Mouse (Mus musculus): ENCODE measurements around the gene Gcg. TPM values are rescaled to one million over a fixed set of nuclear protein-coding genes. Genes with fewer than 3 reads are reported as not detected.

Gcg gene
- not detected in 2 replicates for polyA plus RNA-seq (2012)

DNA sequence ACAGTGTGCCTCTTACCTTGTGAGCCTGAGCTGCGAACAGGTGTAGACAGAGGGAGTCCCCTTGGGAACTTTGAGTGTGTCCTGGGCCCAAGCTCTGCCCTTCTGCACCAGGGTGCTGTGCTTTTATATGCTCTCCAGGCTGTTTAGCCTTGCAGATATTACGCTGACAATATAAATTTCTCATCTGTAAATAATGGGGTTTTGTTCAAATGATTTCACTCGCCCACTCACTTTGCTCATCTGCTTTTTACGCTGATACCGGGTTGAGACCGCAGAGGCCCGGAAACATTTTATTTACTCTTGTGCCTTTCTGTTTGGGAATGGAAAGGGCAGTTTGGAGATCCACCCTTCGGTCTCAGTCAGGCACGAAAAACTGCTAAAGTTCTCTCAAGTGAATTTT, at the start of gene Gcg:
Gcg (minus strand) TSS at position 101 of the 400 bp plus-strand sequence.
- no peaks in the 10 kb centered on the region for H3K9me3 ChIP-seq (ENCODE audit: control insufficient read depth, low read length)
- H3K4me1 ChIP-seq (ENCODE audit: control insufficient read depth) = no peaks in the 10 kb centered on the region
- no peak within 1 kb of the TSS for H3K4me3 ChIP-seq (replicated peaks)
- TF ChIP-seq GATA1 (IDR thresholded peaks at IDR 0.05; ENCODE audit: low read length) = no peak
- no peak for TF ChIP-seq TAL1 (IDR thresholded peaks at IDR 0.05; ENCODE audit: low read length)
- no peaks in the 10 kb centered on the region for H3K27me3 ChIP-seq (ENCODE audit: control insufficient read depth)
- H3K36me3 ChIP-seq (ENCODE audit: control insufficient read depth) = no peaks in the 10 kb centered on the region

DNA sequence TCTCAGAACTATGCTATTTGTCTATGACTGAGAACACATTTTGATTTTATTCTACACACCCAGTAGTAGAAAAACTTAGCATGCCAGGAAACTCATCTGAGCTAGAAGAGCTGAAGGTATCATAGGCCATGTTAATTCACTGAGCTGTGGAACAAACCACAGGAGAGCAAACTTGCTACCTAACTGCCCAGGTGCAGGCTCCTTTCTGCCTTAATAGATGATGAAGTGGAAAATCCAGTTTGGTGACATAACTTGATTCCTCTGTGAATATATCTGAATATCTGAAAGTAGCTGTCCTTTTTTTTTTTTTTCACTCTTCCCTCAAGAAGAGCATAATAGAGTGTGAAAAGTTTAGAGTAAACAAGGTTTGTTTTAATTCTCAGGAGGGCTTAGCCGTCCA, 47.6 kb upstream of the Gcg start:
- H3K27me3 ChIP-seq (ENCODE audit: control insufficient read depth) = no peaks in the 10 kb centered on the region
- TF ChIP-seq GATA1 (IDR thresholded peaks at IDR 0.05; ENCODE audit: low read length) = no peak
- TF ChIP-seq TAL1 (IDR thresholded peaks at IDR 0.05; ENCODE audit: low read length) = no peak
- no peaks in the 10 kb centered on the region for H3K36me3 ChIP-seq (ENCODE audit: control insufficient read depth)
- no peaks in the 10 kb centered on the region for H3K9me3 ChIP-seq (ENCODE audit: control insufficient read depth, low read length)
- H3K4me3 ChIP-seq (replicated peaks) = no peak overlapping the region
- H3K4me1 ChIP-seq (ENCODE audit: control insufficient read depth) = peaks cover 6% of the 10 kb centered on the region

DNA sequence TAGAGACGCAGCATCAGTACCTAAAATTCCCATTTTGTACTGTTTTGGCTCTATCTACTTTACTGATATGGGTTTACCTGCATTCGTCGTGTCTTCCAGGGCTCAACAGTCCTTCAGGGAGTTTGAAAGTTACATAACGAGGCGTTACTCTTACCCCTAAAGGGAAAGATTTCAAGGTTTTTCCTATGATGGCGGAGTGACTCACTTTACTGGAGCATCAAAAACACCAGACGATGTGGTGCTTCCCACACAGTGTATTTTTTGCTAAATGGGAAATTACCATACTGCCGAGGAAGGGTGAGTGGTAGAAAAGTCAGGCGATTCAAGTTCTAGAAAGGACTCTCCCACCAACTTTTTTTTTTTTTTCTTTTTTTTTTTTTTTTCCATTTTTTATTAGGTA, 42.9 kb upstream of the Gcg start:
- Histone ChIP-seq H3K36me3 (ENCODE audit: control insufficient read depth) (no peaks in the 10 kb centered on the region), H3K4me3 (replicated peaks) (no peak overlapping the region), H3K27me3 (ENCODE audit: control insufficient read depth) (no peaks in the 10 kb centered on the region), H3K9me3 (ENCODE audit: control insufficient read depth, low read length) (no peaks in the 10 kb centered on the region), H3K4me1 (ENCODE audit: control insufficient read depth) (peaks cover 4% of the 10 kb centered on the region)
- TF ChIP-seq GATA1 (IDR thresholded peaks at IDR 0.05; ENCODE audit: low read length) (no peak), TAL1 (IDR thresholded peaks at IDR 0.05; ENCODE audit: low read length) (no peak)

DNA sequence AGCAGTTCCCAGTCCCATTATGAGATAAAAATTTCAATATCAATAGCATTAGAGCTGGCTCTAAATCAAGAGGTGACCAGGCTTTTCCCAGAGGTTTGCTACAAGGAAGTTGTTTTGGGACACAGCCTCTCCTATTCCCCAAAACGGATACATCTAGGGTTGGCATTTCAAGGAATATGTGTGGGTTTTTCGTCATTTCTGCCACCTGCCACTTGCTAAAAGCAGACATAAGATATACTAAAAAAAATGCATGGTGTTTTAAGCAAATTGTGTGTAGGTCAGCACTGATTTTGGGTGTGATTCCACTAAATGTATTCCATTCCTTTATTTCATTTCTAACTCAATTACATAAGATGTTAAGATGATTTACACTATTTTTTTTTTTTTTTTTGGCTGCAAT, 34.3 kb upstream of the Gcg start:
- Histone ChIP-seq H3K27me3 (ENCODE audit: control insufficient read depth) (no peaks in the 10 kb centered on the region), H3K9me3 (ENCODE audit: control insufficient read depth, low read length) (no peaks in the 10 kb centered on the region), H3K4me1 (ENCODE audit: control insufficient read depth) (no peaks in the 10 kb centered on the region), H3K4me3 (replicated peaks) (no peak overlapping the region), H3K36me3 (ENCODE audit: control insufficient read depth) (no peaks in the 10 kb centered on the region)
- TF ChIP-seq TAL1 (IDR thresholded peaks at IDR 0.05; ENCODE audit: low read length) (no peak), GATA1 (IDR thresholded peaks at IDR 0.05; ENCODE audit: low read length) (no peak)

DNA sequence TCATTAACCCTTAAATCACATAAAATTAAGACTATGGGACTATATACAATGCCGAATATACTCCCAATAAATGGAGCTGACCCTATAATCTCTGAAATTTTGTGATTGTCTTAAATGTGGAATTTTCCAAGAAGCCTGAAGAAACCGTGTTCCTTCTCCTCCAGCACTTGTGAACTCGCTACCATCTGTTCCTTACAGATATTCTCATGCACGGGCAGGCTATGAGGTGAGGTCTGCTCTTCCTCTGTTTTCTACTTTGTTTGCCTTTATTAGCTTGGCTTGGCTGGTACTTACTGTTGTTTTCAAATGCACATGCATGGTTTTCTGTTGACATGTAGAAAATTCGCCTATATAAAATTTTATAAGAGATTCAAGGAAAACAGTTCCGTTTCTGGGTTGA, 31.0 kb upstream of the Gcg start:
- no peak overlapping the region for H3K4me3 ChIP-seq (replicated peaks)
- no peaks in the 10 kb centered on the region for H3K27me3 ChIP-seq (ENCODE audit: control insufficient read depth)
- H3K36me3 ChIP-seq (ENCODE audit: control insufficient read depth) = no peaks in the 10 kb centered on the region
- no peaks in the 10 kb centered on the region for H3K4me1 ChIP-seq (ENCODE audit: control insufficient read depth)
- TF ChIP-seq TAL1 (IDR thresholded peaks at IDR 0.05; ENCODE audit: low read length) (no peak), GATA1 (IDR thresholded peaks at IDR 0.05; ENCODE audit: low read length) (no peak)
- no peaks in the 10 kb centered on the region for H3K9me3 ChIP-seq (ENCODE audit: control insufficient read depth, low read length)

DNA sequence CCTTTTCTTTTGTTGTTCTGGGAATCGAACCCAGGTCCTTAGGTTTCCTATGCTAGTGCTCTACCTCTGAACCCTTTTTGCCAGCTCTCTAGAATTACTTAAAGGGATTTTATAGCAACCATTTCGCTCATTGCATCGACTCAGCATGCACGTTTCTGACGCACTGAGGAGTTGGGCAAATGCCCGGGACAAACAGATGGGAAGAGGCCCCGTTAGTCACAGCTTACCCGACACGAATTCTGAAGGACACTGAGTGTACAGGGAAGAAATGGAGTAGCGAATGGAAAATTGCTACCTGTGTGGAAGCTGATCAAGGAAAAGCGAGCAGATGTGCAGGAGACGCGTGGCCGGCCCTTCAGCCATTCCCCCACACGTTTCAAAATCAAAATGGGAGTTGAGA, 30.0 kb upstream of the Gcg start:
- no peaks in the 10 kb centered on the region for H3K4me1 ChIP-seq (ENCODE audit: control insufficient read depth)
- no peak overlapping the region for H3K4me3 ChIP-seq (replicated peaks)
- no peak for TF ChIP-seq GATA1 (IDR thresholded peaks at IDR 0.05; ENCODE audit: low read length)
- TF ChIP-seq TAL1 (IDR thresholded peaks at IDR 0.05; ENCODE audit: low read length) = no peak
- no peaks in the 10 kb centered on the region for H3K27me3 ChIP-seq (ENCODE audit: control insufficient read depth)
- no peaks in the 10 kb centered on the region for H3K9me3 ChIP-seq (ENCODE audit: control insufficient read depth, low read length)
- no peaks in the 10 kb centered on the region for H3K36me3 ChIP-seq (ENCODE audit: control insufficient read depth)

DNA sequence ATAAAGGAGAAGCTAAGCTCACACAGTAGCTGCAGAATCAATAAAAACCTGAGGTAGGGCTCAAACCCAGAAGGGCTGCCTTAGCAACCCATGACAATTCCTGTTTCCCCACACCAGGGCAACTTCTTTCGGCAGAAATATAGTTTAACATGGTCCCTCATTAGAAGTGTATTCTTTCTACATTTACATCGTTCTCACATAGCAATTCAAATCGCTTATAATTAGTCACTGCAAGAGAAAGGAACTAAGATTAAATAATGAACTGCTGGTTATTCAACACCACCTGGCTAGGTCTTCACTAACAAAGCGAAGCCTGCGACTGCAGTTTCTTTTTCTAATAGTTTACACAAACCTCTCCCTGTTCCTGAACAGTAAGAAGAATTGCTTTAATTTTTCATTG, 23.7 kb upstream of the Gcg start:
- Histone ChIP-seq H3K4me3 (replicated peaks) (no peak overlapping the region), H3K27me3 (ENCODE audit: control insufficient read depth) (no peaks in the 10 kb centered on the region), H3K9me3 (ENCODE audit: control insufficient read depth, low read length) (no peaks in the 10 kb centered on the region), H3K4me1 (ENCODE audit: control insufficient read depth) (no peaks in the 10 kb centered on the region), H3K36me3 (ENCODE audit: control insufficient read depth) (no peaks in the 10 kb centered on the region)
- TF ChIP-seq TAL1 (IDR thresholded peaks at IDR 0.05; ENCODE audit: low read length) (no peak), GATA1 (IDR thresholded peaks at IDR 0.05; ENCODE audit: low read length) (no peak)

DNA sequence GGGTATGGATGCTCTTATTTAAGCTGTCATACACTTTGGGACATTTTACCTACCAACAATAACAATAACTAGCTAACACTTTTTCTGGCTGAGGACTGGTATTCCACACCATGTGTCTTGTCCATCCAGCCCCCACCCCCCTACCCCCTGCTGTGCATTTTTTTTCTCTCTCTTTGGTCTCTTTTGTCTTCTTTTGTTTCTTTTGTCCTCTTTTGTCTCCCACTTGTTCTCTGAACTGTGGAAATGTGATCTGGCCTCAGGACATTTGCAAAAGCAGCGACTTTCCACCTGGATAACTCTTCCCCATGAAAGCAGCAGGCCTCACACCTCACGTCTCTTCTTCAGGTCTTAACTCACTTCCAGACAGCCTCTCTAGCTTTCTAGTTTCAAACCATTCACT, 23.0 kb upstream of the Gcg start:
- H3K9me3 ChIP-seq (ENCODE audit: control insufficient read depth, low read length) = no peaks in the 10 kb centered on the region
- no peaks in the 10 kb centered on the region for H3K27me3 ChIP-seq (ENCODE audit: control insufficient read depth)
- H3K36me3 ChIP-seq (ENCODE audit: control insufficient read depth) = no peaks in the 10 kb centered on the region
- no peaks in the 10 kb centered on the region for H3K4me1 ChIP-seq (ENCODE audit: control insufficient read depth)
- H3K4me3 ChIP-seq (replicated peaks) = no peak overlapping the region
- no peak for TF ChIP-seq TAL1 (IDR thresholded peaks at IDR 0.05; ENCODE audit: low read length)
- TF ChIP-seq GATA1 (IDR thresholded peaks at IDR 0.05; ENCODE audit: low read length) = no peak

DNA sequence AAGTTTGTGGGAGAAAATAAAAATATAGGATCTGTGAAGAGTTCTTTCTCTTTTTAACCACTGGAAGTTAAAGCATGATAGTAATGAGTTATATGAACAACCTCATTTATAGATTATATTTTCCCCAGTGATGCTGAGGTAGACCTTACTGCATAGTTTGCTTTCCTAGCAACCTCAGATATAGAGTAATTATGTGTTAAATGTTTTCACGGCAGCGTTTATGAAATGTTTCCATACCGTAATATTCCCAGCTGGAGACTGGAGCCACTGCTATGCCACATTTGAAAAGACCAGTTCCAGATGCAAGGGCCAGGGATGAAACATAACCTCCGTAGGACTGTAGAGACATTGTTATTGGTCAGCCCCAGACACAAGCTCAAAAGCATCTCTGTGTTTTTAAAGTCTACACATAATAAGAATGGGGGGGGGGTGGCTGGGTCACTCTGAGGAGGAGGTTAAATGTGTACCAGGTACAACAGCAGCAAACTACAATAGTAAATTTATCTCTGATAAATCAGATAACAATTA, 20.9 kb upstream of the Gcg start:
- Histone ChIP-seq H3K4me3 (replicated peaks) (no peak overlapping the region), H3K4me1 (ENCODE audit: control insufficient read depth) (no peaks in the 10 kb centered on the region), H3K27me3 (ENCODE audit: control insufficient read depth) (no peaks in the 10 kb centered on the region), H3K36me3 (ENCODE audit: control insufficient read depth) (no peaks in the 10 kb centered on the region), H3K9me3 (ENCODE audit: control insufficient read depth, low read length) (no peaks in the 10 kb centered on the region)
- TF ChIP-seq TAL1 (IDR thresholded peaks at IDR 0.05; ENCODE audit: low read length) (no peak), GATA1 (IDR thresholded peaks at IDR 0.05; ENCODE audit: low read length) (no peak)

DNA sequence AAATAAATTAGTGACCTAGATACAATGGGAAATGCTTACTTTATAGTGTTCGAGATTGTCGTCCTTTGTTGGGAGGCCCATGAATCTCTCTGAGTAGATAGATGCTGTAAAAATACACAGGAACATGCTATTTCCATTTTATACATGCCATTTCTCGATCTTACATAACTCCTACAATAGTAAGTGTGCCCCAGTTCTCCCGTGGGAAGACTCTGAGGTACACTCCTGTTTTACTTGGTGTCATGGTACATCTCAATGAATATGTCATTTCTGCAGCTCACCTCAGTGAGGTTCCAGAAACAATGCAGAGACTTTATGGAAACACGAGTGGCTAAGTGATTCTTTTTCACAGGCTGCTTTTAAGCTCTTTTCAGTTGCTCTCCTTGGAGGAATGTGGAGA, 19.9 kb upstream of the Gcg start:
- Histone ChIP-seq H3K27me3 (ENCODE audit: control insufficient read depth) (no peaks in the 10 kb centered on the region), H3K36me3 (ENCODE audit: control insufficient read depth) (no peaks in the 10 kb centered on the region), H3K9me3 (ENCODE audit: control insufficient read depth, low read length) (no peaks in the 10 kb centered on the region), H3K4me1 (ENCODE audit: control insufficient read depth) (no peaks in the 10 kb centered on the region), H3K4me3 (replicated peaks) (no peak overlapping the region)
- no peak for TF ChIP-seq TAL1 (IDR thresholded peaks at IDR 0.05; ENCODE audit: low read length)

Measured in erythroblast, embryonic 14.5 days (primary cell).